Mouse (Mus musculus): ENCODE data around the gene Ell3. TPM values are rescaled to one million over a fixed set of nuclear protein-coding genes. Genes with fewer than 3 reads are reported as not detected.
A peak's percentile ranks its signal among the peaks of the same experiment; 100 is the strongest.
"Not testable (repeated sequence)": the region's sequence is repeated elsewhere in the genome, so short reads cannot be mapped to it uniquely, and the experiment has no call there.

Ell3 gene
- 10.1 and 10.9 TPM in 2 replicates for polyA plus RNA-seq (2015; fragmentation: Nextera tagmentation; extraction: Ambion mirVana)

GRCm38 (mm10) chr2:121444178-121444577, at the start of gene Ell3:
TSS of gene Ell3 (minus strand) at chr2:121444278.
- Histone ChIP-seq H3K27ac (no peak within 1 kb of the TSS), H3K4me3 (replicated peaks) (peak within 1 kb of the TSS; percentile 45; the same call in 1 of the 2 replicates), H3K9ac (no peak within 1 kb of the TSS), H3K9me3 (no peaks in the 10 kb centered on the region), H3K4me1 (peaks cover 12% of the 10 kb centered on the region), H3K4me2 (peak within 1 kb of the TSS; percentile 87), H3K36me3 (peaks cover 4% of the 10 kb centered on the region; the same call in 1 of the 2 replicates), H3K27me3 (replicated peaks) (no peaks in the 10 kb centered on the region)
- 83% methylated on average over 1 of the region's 1 CpGs for WGBS
- no peak for ATAC-seq (ENCODE audit: insufficient read depth, low FRiP score, low read depth)

- WGBS = 59% methylated on average over 2 of the region's 2 CpGs
- H3K4me3 ChIP-seq (replicated peaks); H3K27ac ChIP-seq; H3K9ac ChIP-seq; H3K4me1 ChIP-seq; ATAC-seq (ENCODE audit: insufficient read depth, low FRiP score, low read depth); H3K9me3 ChIP-seq; H3K36me3 ChIP-seq; H3K4me2 ChIP-seq; H3K27me3 ChIP-seq (replicated peaks): not testable (repeated sequence)
Measured at GRCm38 (mm10) chr2:121484403-121484802, 40.3 kb upstream of the Ell3 start.

- Histone ChIP-seq H3K9me3 (no peaks in the 10 kb centered on the region), H3K4me3 (replicated peaks) (no peak overlapping the region), H3K27ac (no peak overlapping the region), H3K27me3 (replicated peaks) (no peaks in the 10 kb centered on the region), H3K36me3 (no peaks in the 10 kb centered on the region), H3K4me1 (no peaks in the 10 kb centered on the region), H3K9ac (no peak overlapping the region), H3K4me2 (no peak overlapping the region)
- no peak for ATAC-seq (ENCODE audit: insufficient read depth, low FRiP score, low read depth)
- WGBS = 77% methylated on average over 8 of the region's 8 CpGs
Measured at GRCm38 (mm10) chr2:121483576-121483975, 39.5 kb upstream of the Ell3 start.

- H3K36me3 ChIP-seq; H3K27me3 ChIP-seq (replicated peaks); H3K9me3 ChIP-seq; H3K4me1 ChIP-seq; H3K9ac ChIP-seq; H3K27ac ChIP-seq; H3K4me2 ChIP-seq; ATAC-seq (ENCODE audit: insufficient read depth, low FRiP score, low read depth); H3K4me3 ChIP-seq (replicated peaks): not testable (repeated sequence)
- WGBS = 86% methylated on average over 13 of the region's 13 CpGs
Measured at GRCm38 (mm10) chr2:121480916-121481315, 36.8 kb upstream of the Ell3 start.

- WGBS = 54% methylated on average over 3 of the region's 3 CpGs
- Histone ChIP-seq H3K9ac (no peak overlapping the region), H3K4me1 (no peaks in the 10 kb centered on the region), H3K4me3 (replicated peaks) (no peak overlapping the region), H3K27me3 (replicated peaks) (no peaks in the 10 kb centered on the region), H3K27ac (no peak overlapping the region), H3K9me3 (no peaks in the 10 kb centered on the region), H3K4me2 (no peak overlapping the region), H3K36me3 (no peaks in the 10 kb centered on the region)
- no peak for ATAC-seq (ENCODE audit: insufficient read depth, low FRiP score, low read depth)
Measured at GRCm38 (mm10) chr2:121480498-121480897, 36.4 kb upstream of the Ell3 start.

- 86% methylated on average over 3 of the region's 3 CpGs for WGBS
- Histone ChIP-seq H3K4me2 (no peak overlapping the region), H3K9ac (no peak overlapping the region), H3K4me3 (replicated peaks) (no peak overlapping the region), H3K27me3 (replicated peaks) (no peaks in the 10 kb centered on the region), H3K27ac (no peak overlapping the region), H3K4me1 (no peaks in the 10 kb centered on the region), H3K9me3 (no peaks in the 10 kb centered on the region), H3K36me3 (no peaks in the 10 kb centered on the region)
- no peak for ATAC-seq (ENCODE audit: insufficient read depth, low FRiP score, low read depth)
Measured at GRCm38 (mm10) chr2:121477491-121478266, 33.6 kb upstream of the Ell3 start.

GRCm38 (mm10) chr2:121475306-121475705, 31.2 kb upstream of the Ell3 start:
- H3K36me3 ChIP-seq; H3K27ac ChIP-seq; H3K9ac ChIP-seq; H3K4me1 ChIP-seq; H3K9me3 ChIP-seq; H3K4me2 ChIP-seq; H3K4me3 ChIP-seq (replicated peaks); ATAC-seq (ENCODE audit: insufficient read depth, low FRiP score, low read depth); H3K27me3 ChIP-seq (replicated peaks): not testable (repeated sequence)
- 96% methylated on average over 2 of the region's 2 CpGs for WGBS

GRCm38 (mm10) chr2:121474180-121474535, 30.1 kb upstream of the Ell3 start:
- 32% methylated on average over 8 of the region's 8 CpGs for WGBS
- ATAC-seq (ENCODE audit: insufficient read depth, low FRiP score, low read depth) = peak; percentile 20; the same call in 1 of the 2 replicates
- H3K27ac ChIP-seq = peak overlapping the region; percentile 48

GRCm38 (mm10) chr2:121473301-121474179, 29.5 kb upstream of the Ell3 start, which contains the start of gene Mfap1b:
TSS of gene Mfap1b (minus strand) at chr2:121474067.
- 4% methylated on average over 41 of the region's 41 CpGs for WGBS

More at GRCm38 (mm10) chr2:121474180-121474535, 30.1 kb upstream of the Ell3 start:
- Histone ChIP-seq H3K36me3 (no peaks in the 10 kb centered on the region), H3K9ac (no peak overlapping the region), H3K4me2 (peak overlapping the region; percentile 69), H3K9me3 (no peaks in the 10 kb centered on the region), H3K4me3 (replicated peaks) (peak overlapping the region; percentile 66), H3K4me1 (no peaks in the 10 kb centered on the region), H3K27me3 (replicated peaks) (no peaks in the 10 kb centered on the region)

GRCm38 (mm10) chr2:121472783-121473182, 28.7 kb upstream of the Ell3 start:
- H3K27ac ChIP-seq; H3K9ac ChIP-seq; H3K4me3 ChIP-seq (replicated peaks); H3K27me3 ChIP-seq (replicated peaks); H3K4me1 ChIP-seq; ATAC-seq (ENCODE audit: insufficient read depth, low FRiP score, low read depth); H3K36me3 ChIP-seq; H3K9me3 ChIP-seq: not testable (repeated sequence)
- 97% methylated on average over 3 of the region's 3 CpGs for WGBS
- H3K4me2 ChIP-seq = peak overlapping the region; percentile 69

More at GRCm38 (mm10) chr2:121473301-121474179, 29.5 kb upstream of the Ell3 start, which contains the start of gene Mfap1b:
- H3K4me2 ChIP-seq = peak within 1 kb of the TSS; percentile 69
- H3K4me1 ChIP-seq; H3K27me3 ChIP-seq (replicated peaks); H3K36me3 ChIP-seq; H3K9me3 ChIP-seq: not testable (repeated sequence)
- peak within 1 kb of the TSS; percentile 33 for H3K9ac ChIP-seq
- ATAC-seq (ENCODE audit: insufficient read depth, low FRiP score, low read depth) = peak; percentile 94
- peak within 1 kb of the TSS; percentile 48 for H3K27ac ChIP-seq
- H3K4me3 ChIP-seq (replicated peaks) = peak within 1 kb of the TSS; percentile 66

- H3K4me3 ChIP-seq (replicated peaks); H3K36me3 ChIP-seq; H3K9ac ChIP-seq; H3K9me3 ChIP-seq; H3K4me2 ChIP-seq; H3K4me1 ChIP-seq; H3K27me3 ChIP-seq (replicated peaks); H3K27ac ChIP-seq; ATAC-seq (ENCODE audit: insufficient read depth, low FRiP score, low read depth): not testable (repeated sequence)
- WGBS = 52% methylated on average over 3 of the region's 6 CpGs
Measured at GRCm38 (mm10) chr2:121468982-121469381, 24.9 kb upstream of the Ell3 start.

GRCm38 (mm10) chr2:121460071-121460470, 16.0 kb upstream of the Ell3 start:
- Histone ChIP-seq H3K27ac (no peak overlapping the region), H3K4me2 (no peak overlapping the region), H3K9ac (no peak overlapping the region), H3K27me3 (replicated peaks) (no peaks in the 10 kb centered on the region), H3K36me3 (peaks cover 6% of the 10 kb centered on the region), H3K9me3 (no peaks in the 10 kb centered on the region), H3K4me3 (replicated peaks) (no peak overlapping the region), H3K4me1 (peaks cover 6% of the 10 kb centered on the region; the same call in 1 of the 2 replicates)
- ATAC-seq (ENCODE audit: insufficient read depth, low FRiP score, low read depth) = no peak
- 50% methylated on average over 2 of the region's 2 CpGs for WGBS

All from stomach, embryonic 15.5 days (tissue).